Mouse (Mus musculus) adrenal gland, adult 2 months (tissue): ENCODE results near the gene Ncaph2. TPM values are rescaled to one million over a fixed set of nuclear protein-coding genes. Genes with fewer than 3 reads are reported as not detected.

ENCODE experiments used
- DNase-seq: peaks from one replicate; pipeline ENCODE4 v3.0.0; 2021
- long read RNA-seq: library from polyadenylated mRNA; stranded (forward); transcript quantifications from one replicate; pipeline ENCODE4 v2.0.0, GENCODE M21; 2021
- polyA plus RNA-seq: library from polyadenylated mRNA; depleted of rRNA; stranded (reverse); fragments of >200 nt; gene quantifications from 2 replicates; pipeline ENCODE4 v1.2.3, GENCODE M21; 2012; rRNA removed
- total RNA-seq, 2 experiments: library from RNA; stranded (reverse); gene quantifications; 2 replicates each; pipeline ENCODE4 v1.2.3; 2021

Ncaph2 gene
- total RNA-seq, result 10 to 100 TPM; 61.7 to 74.8 TPM
- 101 and 102 TPM in 2 replicates for polyA plus RNA-seq
- long read RNA-seq, transcript Ncaph2-203 (20 exons, 3,302 nt), result minor isoform, 10 of 108 reads
- long read RNA-seq, transcript Ncaph2-202 (20 exons, 3,299 nt), result major isoform, 60 of 108 reads
- long read RNA-seq, transcript Ncaph2-209 (20 exons, 3,255 nt), result minor isoform, 19 of 108 reads
- long read RNA-seq, partial matches to known transcripts, result 8 of 108 reads
- long read RNA-seq, other reads (novel, unspliced or antisense), result 9 of 108 reads

DNA sequence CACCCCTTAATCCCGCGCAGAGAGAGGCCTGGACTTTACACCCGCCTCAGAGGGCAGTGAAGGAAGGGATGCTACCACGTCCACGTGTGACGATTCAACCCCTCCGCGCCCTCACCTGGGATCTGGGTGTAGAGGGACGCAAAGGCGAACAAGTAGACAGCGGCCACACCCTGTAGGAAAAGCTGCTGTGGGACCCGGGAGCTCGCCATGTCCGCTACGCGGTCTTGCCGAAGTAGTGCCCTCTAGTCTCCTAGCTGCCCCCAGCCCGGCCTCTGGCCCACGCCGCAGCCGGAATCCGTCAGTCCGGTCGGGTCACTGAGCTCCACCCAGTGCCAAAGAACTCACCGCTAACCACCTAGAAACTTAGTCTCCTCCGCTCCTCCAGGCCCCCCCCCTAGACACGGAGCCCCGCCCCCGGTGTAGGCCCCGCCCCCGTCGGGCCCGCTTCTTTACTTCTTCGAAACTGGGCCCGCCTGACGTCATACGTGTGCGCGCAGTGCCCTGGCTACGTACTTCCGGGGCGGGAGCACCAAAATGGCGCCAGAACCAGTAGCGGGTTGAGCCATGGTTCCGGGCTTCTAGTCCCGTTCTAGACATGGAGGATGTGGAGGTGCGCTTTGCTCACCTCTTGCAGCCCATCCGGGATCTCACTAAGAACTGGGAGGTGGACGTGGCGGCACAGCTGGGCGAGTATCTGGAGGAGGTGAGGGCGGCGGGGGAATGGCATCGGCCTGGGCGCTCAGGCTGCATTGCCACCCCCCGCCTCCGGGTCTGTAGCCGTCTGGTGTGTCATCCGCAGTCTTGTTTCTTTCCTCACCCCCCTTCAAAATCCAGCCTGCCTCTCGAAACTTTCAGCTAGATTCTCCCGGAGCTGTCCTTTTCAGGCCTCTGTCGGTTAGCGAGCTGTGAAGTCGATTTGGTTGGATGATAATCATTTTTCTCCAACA is at the start of gene Ncaph2, which contains the start of gene Lmf2:
TSS of gene Ncaph2 (plus strand) at position 479 of the 947 bp plus-strand sequence.
TSS of gene Lmf2 (minus strand) at position 419 of the 947 bp plus-strand sequence.
- peak; percentile 96 for DNase-seq

DNA sequence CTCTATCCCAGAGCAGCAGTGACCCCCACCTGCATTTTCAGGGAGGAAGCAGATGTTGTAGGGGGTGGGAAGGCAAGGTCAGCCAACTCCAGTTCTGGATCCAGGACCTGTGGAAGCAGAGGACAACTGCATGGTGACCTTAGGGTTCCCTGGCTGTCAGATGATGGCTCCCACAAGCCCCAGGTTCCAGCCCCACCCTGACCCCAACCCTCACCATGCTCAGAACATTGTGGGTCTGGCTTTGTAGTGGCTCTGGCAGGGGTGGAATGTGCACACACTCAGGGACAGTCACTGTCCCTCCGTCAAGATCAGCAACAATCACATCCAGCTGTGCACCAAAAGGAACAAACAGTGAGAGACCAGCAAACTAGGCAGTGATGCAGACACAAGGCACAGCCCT is 49.6 kb upstream of the Ncaph2 start:
- DNase-seq, result no peak

DNA sequence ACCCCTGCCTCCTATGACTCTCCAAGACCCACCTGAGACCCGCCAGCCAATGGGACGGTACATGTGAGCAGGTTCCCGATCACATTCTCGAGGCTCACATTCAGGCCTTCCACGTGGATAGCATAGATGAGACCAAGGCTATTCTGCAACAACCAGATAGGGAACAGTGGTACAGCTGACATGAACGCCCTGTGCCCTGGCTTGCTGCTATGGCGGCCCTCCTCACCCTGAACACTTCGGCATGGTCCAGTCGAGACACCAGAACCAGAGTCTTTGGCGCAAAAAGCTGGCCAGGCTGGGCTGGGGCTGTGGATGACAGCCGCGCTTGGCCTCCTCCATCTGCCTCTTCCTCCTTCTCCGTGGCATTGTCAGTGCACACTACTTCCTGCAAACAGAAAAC is 48.1 kb upstream of the Ncaph2 start:
- no peak for DNase-seq

- no peak for DNase-seq
These were observed 46.9 kb upstream of the Ncaph2 start for GRCm38 (mm10) chr15:89308406-89309139.

GRCm38 (mm10) chr15:89309962-89310498 is 45.5 kb upstream of the Ncaph2 start:
- no peak for DNase-seq

DNA sequence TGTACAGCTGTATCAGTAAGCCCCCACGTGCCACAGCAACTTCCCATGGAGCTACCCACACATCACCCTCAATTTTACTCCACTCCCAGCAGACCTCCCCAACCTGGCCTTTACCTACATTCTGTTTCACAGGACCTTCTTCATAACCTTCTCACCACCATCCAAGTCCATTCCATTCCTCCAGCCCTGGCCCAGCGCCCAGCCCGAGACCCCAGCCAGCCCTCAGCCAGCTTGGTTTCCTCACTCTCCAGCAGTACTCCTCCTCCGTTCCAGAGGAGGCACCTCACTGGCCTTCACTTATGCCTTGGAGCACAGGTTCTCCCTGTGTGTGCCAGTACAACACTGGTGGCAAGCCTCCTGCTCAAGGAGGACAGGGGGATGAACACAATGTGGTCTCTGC is 42.2 kb upstream of the Ncaph2 start:
- no peak for DNase-seq

DNA sequence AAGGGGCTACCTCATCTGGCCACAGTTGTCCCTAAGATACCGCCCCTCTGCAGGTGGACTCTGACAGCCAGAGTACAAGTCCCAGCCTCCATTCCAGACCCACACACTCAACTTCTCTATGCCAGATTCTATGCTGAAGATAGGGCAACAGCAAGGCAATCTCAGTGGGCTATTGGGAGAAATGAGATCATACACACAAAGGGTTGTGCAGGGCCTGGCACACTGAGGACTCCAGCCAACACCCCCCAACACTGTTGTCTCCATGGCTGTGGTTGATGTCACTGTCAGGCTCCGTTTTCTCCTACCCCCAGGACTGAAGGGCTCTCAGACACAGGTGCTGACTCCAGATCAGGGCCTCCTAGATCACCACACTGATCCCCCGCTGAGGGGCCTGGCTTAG is 41.4 kb upstream of the Ncaph2 start:
- no peak for DNase-seq

GRCm38 (mm10) chr15:89314511-89315189 is 40.9 kb upstream of the Ncaph2 start:
- DNase-seq, result peak; percentile 33

GRCm38 (mm10) chr15:89315190-89315731 is 40.3 kb upstream of the Ncaph2 start, which contains the start of gene Sbf1:
Sbf1 (minus strand) TSS chr15:89315311.
- peak; percentile 99 for DNase-seq

DNA sequence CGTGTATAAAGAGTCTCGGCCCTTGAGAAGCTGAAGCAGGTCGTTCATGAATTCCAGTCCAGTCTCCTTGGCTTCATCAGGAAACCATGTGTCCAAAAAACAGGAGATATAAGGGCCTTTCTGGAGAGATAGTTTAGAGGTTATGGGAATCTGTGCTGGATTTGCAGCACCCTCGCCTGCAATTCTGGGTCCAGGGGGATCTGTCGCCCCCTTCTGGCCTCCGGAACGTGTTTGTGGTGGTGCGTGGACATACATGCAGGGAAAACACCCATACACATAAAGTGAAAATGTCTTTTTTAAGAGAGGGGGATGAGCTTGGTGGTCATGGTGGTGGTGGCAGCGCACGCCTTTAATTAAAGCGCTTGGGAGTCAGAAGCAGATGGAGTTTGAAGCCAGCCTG is 39.4 kb upstream of the Ncaph2 start:
- DNase-seq, result no peak

DNA sequence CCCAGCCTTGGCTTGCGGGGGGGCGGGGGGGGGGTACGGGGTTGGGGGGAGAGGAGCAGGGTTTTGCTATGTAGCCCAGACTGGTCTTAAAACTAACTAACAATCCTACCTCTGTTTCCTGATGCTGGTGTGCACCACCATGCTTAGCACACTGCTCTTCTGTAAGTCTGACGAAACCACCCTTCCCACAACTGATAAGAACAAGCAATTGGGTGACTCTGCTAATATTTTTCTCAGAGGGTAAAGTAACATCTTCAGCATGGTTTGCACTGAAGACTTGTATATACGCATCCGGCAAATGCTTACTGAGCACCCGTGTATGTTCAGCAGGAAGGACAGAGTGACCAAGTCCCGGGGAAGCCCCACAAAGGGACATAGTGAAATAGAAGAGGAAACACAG is 34.3 kb upstream of the Ncaph2 start:
- no peak for DNase-seq

DNA sequence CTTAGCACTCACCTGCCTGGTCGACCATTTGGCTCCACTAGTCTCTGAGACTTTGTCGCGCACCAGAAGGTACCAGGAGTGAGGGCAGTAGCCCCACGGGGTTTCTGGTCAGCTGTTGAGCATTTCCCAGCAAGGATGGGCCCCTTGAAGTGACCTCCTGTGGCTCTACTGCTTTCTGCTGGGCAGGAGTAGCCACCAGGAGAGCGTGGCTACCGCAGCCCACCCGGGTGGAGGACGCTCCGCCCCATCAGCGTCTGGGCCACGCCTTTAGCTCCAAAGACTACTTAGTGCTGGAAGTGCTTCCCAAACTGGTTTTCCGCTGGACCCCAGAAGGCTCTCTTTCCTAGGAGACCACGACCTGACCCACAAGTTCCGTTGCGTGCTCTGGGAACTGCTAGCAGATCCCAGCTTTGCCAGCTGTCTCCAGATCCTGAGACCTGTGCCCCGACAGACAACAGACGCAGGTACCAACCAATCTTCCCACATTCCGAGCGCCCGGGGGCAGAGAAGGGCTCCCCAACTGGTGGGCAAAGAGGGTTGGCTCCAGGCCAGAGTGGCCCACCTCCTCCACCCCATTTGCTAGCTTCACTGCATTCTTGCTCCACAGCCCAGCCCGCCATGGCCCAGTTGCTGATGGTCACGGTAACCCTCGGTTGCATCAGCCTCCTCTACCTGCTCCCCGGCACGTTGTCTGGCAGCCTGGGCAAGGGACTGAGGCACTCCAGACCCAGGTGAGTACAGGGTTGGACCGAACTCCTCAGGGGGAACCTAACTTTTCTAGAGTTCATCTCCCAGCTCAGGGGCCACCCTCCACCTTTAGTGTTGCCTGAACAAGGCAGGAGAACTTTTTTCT is 32.6 kb upstream of the Ncaph2 start, which contains the start of gene Adm2:
TSS of gene Adm2 (plus strand) at position 51 of the 853 bp plus-strand sequence.
- no peak for DNase-seq

GRCm38 (mm10) chr15:89323656-89324055 is 31.9 kb upstream of the Ncaph2 start:
- DNase-seq, result no peak

- DNase-seq, result no peak
These were observed 29.1 kb upstream of the Ncaph2 start for GRCm38 (mm10) chr15:89326441-89326840.

DNA sequence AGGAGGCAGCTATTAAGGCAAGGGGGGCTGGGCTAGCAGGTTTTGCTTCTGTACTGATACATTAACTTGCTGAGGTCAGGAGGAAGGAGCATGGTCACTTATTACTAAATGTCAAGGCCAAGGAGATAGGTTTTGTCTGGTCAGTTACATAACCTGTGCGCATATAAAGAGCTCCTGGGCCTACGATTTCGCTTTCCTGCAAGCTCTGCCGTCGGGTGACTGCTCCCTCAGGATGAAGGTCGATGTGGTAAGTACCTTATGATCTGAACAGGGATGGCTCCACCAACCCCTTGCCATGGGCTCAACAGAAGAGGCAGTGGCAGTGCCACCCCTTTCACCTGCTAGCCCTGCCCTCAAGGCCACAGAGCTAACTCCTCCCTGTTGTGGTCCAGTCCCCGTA is 21.2 kb upstream of the Ncaph2 start, which contains the start of gene Miox:
TSS of gene Miox (plus strand) at position 128 of the 400 bp plus-strand sequence.
- no peak for DNase-seq

GRCm38 (mm10) chr15:89334774-89335537 is 20.6 kb upstream of the Ncaph2 start:
- no peak for DNase-seq

DNA sequence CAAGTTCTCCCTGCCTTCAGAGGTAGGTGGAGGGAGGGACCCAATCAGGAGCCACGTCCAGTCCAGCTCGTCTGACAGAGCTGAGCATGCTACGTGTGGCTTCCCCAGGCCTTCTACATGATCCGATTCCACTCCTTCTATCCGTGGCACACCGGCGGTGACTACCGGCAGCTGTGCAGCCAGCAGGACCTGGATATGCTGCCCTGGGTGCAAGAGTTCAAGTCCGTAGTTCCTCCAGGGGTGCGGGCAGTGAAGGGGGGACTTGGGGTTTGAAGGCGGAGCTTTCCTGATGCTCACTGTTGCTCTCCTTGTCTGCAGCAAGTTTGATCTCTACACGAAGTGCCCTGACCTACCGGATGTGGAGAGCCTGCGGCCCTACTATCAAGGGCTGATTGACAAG is 19.1 kb upstream of the Ncaph2 start:
- DNase-seq, result no peak

DNA sequence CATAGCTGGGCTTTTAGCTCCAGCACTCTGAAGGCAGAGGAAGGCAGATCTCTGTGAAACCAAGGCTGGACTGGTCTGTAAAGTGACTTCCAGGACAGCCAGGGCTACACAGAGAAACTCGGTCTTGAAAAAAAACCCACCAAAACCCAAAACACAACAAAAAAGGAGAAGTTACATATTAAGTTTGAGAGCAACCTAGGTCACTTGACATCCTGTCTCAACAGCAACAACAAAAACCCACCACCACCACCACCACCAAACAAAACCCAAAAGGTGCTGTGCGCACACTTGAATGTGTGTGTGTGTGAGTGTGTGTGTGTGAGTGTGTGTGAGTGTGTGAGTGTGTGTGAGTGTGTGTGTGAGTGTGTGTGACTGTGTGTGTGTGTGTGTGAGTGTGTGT is 15.8 kb upstream of the Ncaph2 start:
- DNase-seq, result no peak

GRCm38 (mm10) chr15:89340136-89340535 is 15.4 kb upstream of the Ncaph2 start:
- no peak for DNase-seq
